Mouse (Mus musculus) C2C12 (cell line): ENCODE data around the gene Pnn. TPM values are rescaled to one million over a fixed set of nuclear protein-coding genes. Genes with fewer than 3 reads are reported as not detected.
A peak's percentile ranks its signal among the peaks of the same experiment; 100 is the strongest.

Experiments
- H3K27me3 ChIP-seq: one replicate; pipeline ENCODE4 v1.6.1; 2011; ENCODE audit not compliant: control insufficient read depth, insufficient read depth, insufficient read length
- H3K36me3 ChIP-seq: one replicate; pipeline ENCODE4 v1.6.1; 2011; ENCODE audit not compliant: control insufficient read depth, insufficient read depth
- H3K4me3 ChIP-seq: one replicate; pipeline ENCODE4 v1.5.1; 2011; ENCODE audit warnings: mild to moderate bottlenecking, control low read depth; ENCODE audit not compliant: poor library complexity, insufficient read depth, severe bottlenecking
- H3K79me2 ChIP-seq: one replicate; pipeline ENCODE4 v1.6.1; 2011; ENCODE audit not compliant: control insufficient read depth, insufficient read depth
- H3K79me3 ChIP-seq: one replicate; pipeline ENCODE4 v1.6.1; 2011; ENCODE audit warnings: low read depth, control low read depth
- H3ac ChIP-seq: one replicate; pipeline ENCODE3; 2011; ENCODE audit warnings: low read depth; ENCODE audit not compliant: control insufficient read depth, insufficient read length
- CEBPB ChIP-seq: IDR thresholded peaks from one replicate; pipeline ENCODE4 v1.6.1; 2011; ENCODE audit warnings: low read depth, mild to moderate bottlenecking, control low read depth, moderate library complexity
- CTCF ChIP-seq: IDR thresholded peaks from one replicate; pipeline ENCODE4 v1.5.1; 2011; ENCODE audit not compliant: control insufficient read depth, insufficient read depth, insufficient read length
- FOSL1 ChIP-seq: IDR thresholded peaks from one replicate; pipeline ENCODE4 v1.8.0; 2011; ENCODE audit warnings: mild to moderate bottlenecking, low read length; ENCODE audit not compliant: poor library complexity, insufficient read depth, severe bottlenecking
- MAX ChIP-seq: IDR thresholded peaks from one replicate; pipeline ENCODE4 v1.6.1; 2011; ENCODE audit warnings: mild to moderate bottlenecking, control low read depth
- MYOD1 ChIP-seq: IDR thresholded peaks from one replicate; pipeline ENCODE4 v1.6.1; 2011; ENCODE audit warnings: low read depth; ENCODE audit not compliant: control insufficient read depth, insufficient read length
- MYOG ChIP-seq: IDR thresholded peaks from one replicate; pipeline ENCODE4 v1.6.1; 2011; ENCODE audit not compliant: control insufficient read depth, insufficient read length; ENCODE audit errors: extremely low read depth
- USF1 ChIP-seq: IDR thresholded peaks from one replicate; pipeline ENCODE4 v1.6.1; 2011; ENCODE audit warnings: low read depth, mild to moderate bottlenecking, control low read depth, moderate library complexity
- polyA plus RNA-seq: library from polyadenylated mRNA; unstranded; fragments of >200 nt; fragmentation: generic; extraction: Trizol; gene quantifications from one replicate; pipeline ENCODE4 v1.2.1, GENCODE M21; 2012; ENCODE audit warnings: missing spikeins

Gene Pnn
- polyA plus RNA-seq, 1 experiment = 14.7 TPM

DNA sequence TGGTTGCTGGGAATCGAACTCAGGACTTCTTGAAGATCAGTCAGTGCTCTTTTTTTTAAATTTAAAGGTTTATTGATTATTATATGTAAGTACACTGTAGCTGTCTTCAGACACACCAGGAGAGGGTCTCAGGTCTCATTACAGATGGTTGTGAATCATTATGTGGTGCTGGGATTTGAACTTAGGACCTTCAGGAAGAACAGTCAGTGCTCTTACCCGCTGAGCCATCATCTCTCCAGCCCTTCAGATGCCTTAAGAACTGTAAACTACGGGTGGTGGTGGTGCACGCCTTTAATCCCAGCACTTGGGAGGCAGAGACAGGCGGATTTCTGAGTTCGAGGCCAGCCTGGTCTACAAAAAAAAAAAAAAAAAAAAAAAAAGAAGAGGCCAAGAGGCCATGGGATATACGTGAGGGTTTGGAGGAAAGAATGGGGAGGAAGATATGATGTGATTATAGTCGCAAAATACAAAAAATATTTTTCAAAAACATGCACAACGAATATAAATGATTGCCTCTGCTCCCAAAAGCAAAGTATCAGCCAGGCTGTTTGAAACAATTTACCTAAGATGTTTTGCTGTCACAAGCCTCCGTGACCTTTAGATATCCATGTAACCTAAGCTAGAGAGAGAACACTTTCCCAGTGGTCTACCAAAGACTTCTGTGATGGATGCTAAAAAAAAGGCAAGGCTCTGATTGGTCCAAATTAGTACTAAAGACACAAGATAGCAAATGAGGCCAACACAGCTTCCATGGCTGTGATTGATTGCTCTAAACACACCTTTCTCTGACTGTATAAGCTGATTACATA is 27.3 kb upstream of the Pnn start:
- TF ChIP-seq FOSL1 = no peak
- no peak for TF ChIP-seq MYOD1
- no peak for TF ChIP-seq MYOG
- no peak for TF ChIP-seq CEBPB
- TF ChIP-seq CTCF = no peak
- no peak for TF ChIP-seq USF1
- no peak for TF ChIP-seq MAX
- peaks cover 26% of the 10 kb centered on the region for H3K36me3 ChIP-seq
- H3K4me3 ChIP-seq = no peak overlapping the region
- no peak overlapping the region for H3ac ChIP-seq
- no peaks in the 10 kb centered on the region for H3K27me3 ChIP-seq
- no peaks in the 10 kb centered on the region for H3K79me3 ChIP-seq
- no peaks in the 10 kb centered on the region for H3K79me2 ChIP-seq

DNA sequence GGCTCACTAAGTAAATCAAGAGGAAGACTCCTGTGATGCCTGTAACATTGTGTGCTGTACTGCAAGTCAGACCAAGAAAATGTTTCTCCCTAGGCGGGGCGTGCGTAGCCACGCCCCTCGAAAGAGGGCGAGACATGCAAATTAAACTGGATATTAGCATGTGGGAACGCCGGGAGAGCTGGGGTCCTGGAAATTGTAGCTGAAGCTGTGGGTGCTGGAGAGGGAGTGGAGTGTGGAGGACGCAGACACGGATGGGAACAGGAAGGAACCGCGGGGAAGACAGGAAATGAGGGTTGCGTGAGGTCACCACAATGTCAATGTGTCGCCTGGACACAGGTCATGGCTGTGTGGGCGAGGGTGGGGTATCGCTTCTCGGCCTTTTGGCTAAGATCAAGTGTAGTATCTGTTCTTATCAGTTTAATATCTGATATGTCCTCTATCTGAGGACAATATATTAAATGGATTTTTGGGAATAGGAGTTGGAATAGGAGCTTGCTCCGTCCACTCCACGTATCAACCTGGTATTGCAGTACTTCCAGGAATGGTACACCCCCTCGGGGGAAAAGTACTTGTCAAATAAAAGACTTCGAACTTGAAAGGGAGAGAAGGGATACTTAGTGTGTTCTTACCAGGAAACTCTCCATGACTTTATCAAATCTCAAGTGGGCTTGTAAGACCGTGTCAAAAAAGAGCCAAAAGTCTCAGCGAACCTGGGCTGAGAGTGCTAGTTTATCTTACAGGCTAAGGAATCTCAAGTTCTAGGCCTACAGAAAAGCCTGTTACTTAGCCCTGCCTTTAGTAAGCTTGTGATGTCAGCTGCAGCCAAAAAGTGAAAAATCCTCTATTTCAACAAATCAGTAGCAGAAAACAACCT is 26.5 kb upstream of the Pnn start:
- no peak overlapping the region for H3K4me3 ChIP-seq
- H3ac ChIP-seq = peak overlapping the region; percentile 71
- no peaks in the 10 kb centered on the region for H3K27me3 ChIP-seq
- TF ChIP-seq MYOD1 (no peak), USF1 (no peak), CEBPB (peak; percentile 52), CTCF (no peak), MAX (peak; percentile 18)
- peaks cover 26% of the 10 kb centered on the region for H3K36me3 ChIP-seq
- H3K79me2 ChIP-seq = no peaks in the 10 kb centered on the region
- H3K79me3 ChIP-seq = no peaks in the 10 kb centered on the region

DNA sequence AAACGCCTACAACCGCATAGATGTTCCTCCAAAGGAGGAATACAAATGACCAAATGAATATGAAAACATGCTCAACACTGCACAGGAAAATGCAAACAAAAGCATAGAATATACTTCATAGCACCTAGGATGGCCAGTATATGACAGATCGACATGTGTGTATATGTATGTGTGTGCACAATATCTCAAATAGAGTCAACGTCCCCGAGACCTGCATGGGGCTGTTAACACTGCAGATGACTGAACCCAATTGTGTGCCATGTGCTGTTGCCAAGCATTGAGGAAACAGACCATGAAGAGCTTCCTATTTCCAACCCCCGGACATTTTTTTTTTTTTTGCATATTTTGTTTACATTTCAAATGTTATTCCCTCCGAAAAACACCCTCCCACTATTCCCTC is 25.8 kb upstream of the Pnn start:
- Histone ChIP-seq H3K4me3 (no peak overlapping the region), H3K27me3 (no peaks in the 10 kb centered on the region), H3K36me3 (peaks cover 31% of the 10 kb centered on the region), H3K79me2 (no peaks in the 10 kb centered on the region), H3ac (no peak overlapping the region), H3K79me3 (no peaks in the 10 kb centered on the region)
- TF ChIP-seq CTCF = no peak
- TF ChIP-seq MAX = peak; percentile 14

DNA sequence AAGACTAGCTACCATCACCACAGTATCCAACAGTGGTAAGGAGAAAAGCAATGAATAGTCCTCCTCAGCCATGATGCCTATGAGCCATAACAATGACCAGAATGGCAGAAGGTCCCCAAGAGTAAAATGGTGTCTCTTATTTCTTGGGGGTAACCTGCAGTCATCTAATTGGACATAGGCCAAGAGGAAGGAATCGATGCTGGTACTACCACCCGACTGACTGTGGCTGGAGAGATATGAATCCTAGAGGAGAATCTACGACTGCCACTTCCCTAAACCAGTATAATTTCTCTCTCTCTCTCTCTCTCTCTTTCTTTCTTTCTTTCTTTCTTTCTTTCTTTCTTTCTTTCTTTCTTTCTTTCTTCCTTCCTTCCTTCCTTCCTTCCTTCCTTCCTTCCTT is 14.2 kb upstream of the Pnn start:
- H3K36me3 ChIP-seq = peaks cover 52% of the 10 kb centered on the region
- TF ChIP-seq USF1 (no peak), MYOD1 (no peak), FOSL1 (no peak), CEBPB (no peak)

DNA sequence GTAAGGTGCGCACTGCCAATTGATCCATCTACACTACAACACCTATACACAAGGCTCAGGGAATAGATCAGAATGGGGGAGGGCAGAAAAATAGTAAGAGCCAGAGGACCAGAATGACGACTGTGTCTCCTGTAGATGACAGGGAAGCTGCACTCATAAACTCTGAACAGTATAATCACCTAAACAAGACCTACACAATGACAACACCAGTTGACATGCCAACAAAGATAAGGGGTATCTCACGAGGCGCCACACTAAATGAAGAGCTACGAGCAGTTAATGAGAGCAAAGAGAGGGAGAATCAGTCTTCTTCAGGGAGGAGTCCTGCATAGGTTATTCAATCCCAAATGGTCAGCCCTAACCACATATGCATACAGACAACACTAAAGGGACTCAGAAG is 13.5 kb upstream of the Pnn start:
- no peak overlapping the region for H3K4me3 ChIP-seq
- no peaks in the 10 kb centered on the region for H3K27me3 ChIP-seq
- H3K36me3 ChIP-seq = peaks cover 47% of the 10 kb centered on the region
- no peak overlapping the region for H3ac ChIP-seq
- peaks cover 98% of the 10 kb centered on the region for H3K79me2 ChIP-seq
- peaks cover 76% of the 10 kb centered on the region for H3K79me3 ChIP-seq
- TF ChIP-seq FOSL1 = no peak
- TF ChIP-seq MYOG = no peak
- TF ChIP-seq MYOD1 = no peak
- no peak for TF ChIP-seq USF1
- no peak for TF ChIP-seq MAX
- no peak for TF ChIP-seq CEBPB
- no peak for TF ChIP-seq CTCF

More for the DNA sequence above, 14.2 kb upstream of the Pnn start:
- Histone ChIP-seq H3K79me2 (peaks cover 91% of the 10 kb centered on the region), H3K27me3 (no peaks in the 10 kb centered on the region), H3ac (no peak overlapping the region), H3K4me3 (no peak overlapping the region), H3K79me3 (peaks cover 71% of the 10 kb centered on the region)
